Mouse (Mus musculus) gastrocnemius, adult 8-10 months (tissue): ENCODE measurements around the gene Slx4. TPM values are rescaled to one million over a fixed set of nuclear protein-coding genes. Genes with fewer than 3 reads are reported as not detected.
"Not testable (repeated sequence)": the region's sequence is repeated elsewhere in the genome, so short reads cannot be mapped to it uniquely, and the experiment has no call there.

Source experiments
- DNase-seq, 2 experiments: peaks; one replicate each; pipeline ENCODE4 v3.0.0; 2022; ENCODE audit warnings: low spot score in 2 of 2
- total RNA-seq, 4 experiments: library from RNA; stranded (reverse); gene quantifications; 2 replicates each; pipeline ENCODE4 v1.2.4; 2022

The Slx4 gene
- total RNA-seq, 4 experiments from 2014 or later: 6.1 to 8.8 (median 7.7) TPM

- no peak for DNase-seq
These were observed 9.5 kb upstream of the Slx4 start for GRCm38 (mm10) chr16:4012882-4013570.

GRCm38 (mm10) chr16:3988410-3988809, 15.2 kb downstream of the Slx4 start:
- DNase-seq: no peak

- no peak for DNase-seq
These were observed 20.3 kb downstream of the Slx4 start for GRCm38 (mm10) chr16:3983146-3983700.

GRCm38 (mm10) chr16:3982173-3982572, 21.4 kb downstream of the Slx4 start:
- DNase-seq: no peak

- DNase-seq: no peak
These were observed 26.9 kb downstream of the Slx4 start for GRCm38 (mm10) chr16:3976712-3977111.

- DNase-seq: no peak
These were observed 27.3 kb downstream of the Slx4 start, which contains the start of gene Nlrc3 for GRCm38 (mm10) chr16:3976251-3976671. TSS of gene Nlrc3 (minus strand) at chr16:3976632.

- no peak for DNase-seq
These were observed 27.9 kb downstream of the Slx4 start for GRCm38 (mm10) chr16:3975658-3976057.

- not testable (repeated sequence) for DNase-seq
These were observed 29.1 kb downstream of the Slx4 start for GRCm38 (mm10) chr16:3974456-3974855.

- DNase-seq: no peak
These were observed 38.0 kb downstream of the Slx4 start for GRCm38 (mm10) chr16:3965534-3965933.

GRCm38 (mm10) chr16:3964990-3965389, 38.6 kb downstream of the Slx4 start:
- no peak for DNase-seq

GRCm38 (mm10) chr16:3959261-3959660, 44.3 kb downstream of the Slx4 start:
- no peak for DNase-seq

GRCm38 (mm10) chr16:3956369-3956768, 47.2 kb downstream of the Slx4 start:
- peak; percentile 37 to 60 for DNase-seq

- DNase-seq: no peak
These were observed 52.4 kb downstream of the Slx4 start for GRCm38 (mm10) chr16:3951141-3951540.

GRCm38 (mm10) chr16:3934701-3935100, 68.9 kb downstream of the Slx4 start:
- no peak for DNase-seq

- DNase-seq: no peak
These were observed 69.5 kb downstream of the Slx4 start for GRCm38 (mm10) chr16:3934091-3934490.

- DNase-seq: no peak
These were observed 70.0 kb downstream of the Slx4 start for GRCm38 (mm10) chr16:3933536-3933935.

- DNase-seq: no peak
These were observed 74.4 kb downstream of the Slx4 start for GRCm38 (mm10) chr16:3929151-3929550.

Other genes starting within 250 kb of the Slx4 start
- not detected for gene Olfr15, start 172.9 kb downstream of the Slx4 start, total RNA-seq
- gene Zfp174, start 156.5 kb downstream of the Slx4 start, total RNA-seq: 1 to 10 TPM; 1.5 to 2.0 (median 1.7) TPM
- gene Naa60, start 131.4 kb downstream of the Slx4 start, total RNA-seq: 10 to 100 TPM; 35.2 to 54.2 (median 42.0) TPM
- 1 to 10 TPM; 6.5 to 9.3 (median 7.1) TPM for gene Zfp597, start 119.2 kb downstream of the Slx4 start, total RNA-seq
- under 1 TPM in 1 of 4 experiments, not detected in 3; 0.65 TPM for gene Gm20695, start 119.1 kb downstream of the Slx4 start, total RNA-seq
- gene 1700037C18Rik, start 95.1 kb downstream of the Slx4 start, total RNA-seq: 1 to 10 TPM; 2.4 to 3.0 (median 2.6) TPM
- gene Cluap1, start 95.0 kb downstream of the Slx4 start, total RNA-seq: 1 to 10 TPM; 5.9 to 8.3 (median 7.1) TPM
- 1 to 10 TPM; 1.6 to 2.3 (median 1.9) TPM for gene Nlrc3, start 27.1 kb downstream of the Slx4 start, total RNA-seq
- gene Dnase1, start 33.2 kb upstream of the Slx4 start, total RNA-seq: under 1 TPM in 2 of 4 experiments, not detected in 2; 0.44 to 0.52 TPM
- gene Trap1, start 74.1 kb upstream of the Slx4 start, total RNA-seq: 100 to 1,000 TPM; 117 to 132 (median 130) TPM
- gene Crebbp, start 210.2 kb upstream of the Slx4 start, total RNA-seq: 10 to 100 TPM; 36.3 to 38.3 (median 37.0) TPM